Mouse (Mus musculus) forebrain, postnatal 0 days (tissue): ENCODE measurements at regions not wholly inside any gene's neighbourhood (a gene's known extent, or its start where the extent isn't known, plus 50 kb on each side); places are given as distances from the start of the nearest gene placed in this dataset.

Experiments used
- ATAC-seq: fragments of 200-750 bp; cut with Nextera tagmentation; 2 replicates; pipeline ENCODE4 v1.8.0; 2017; ENCODE audit warnings: mild to moderate bottlenecking, moderate library complexity
- DNase-seq: peaks from one replicate; pipeline ENCODE4 v3.0.0-alpha.2; 2015
- H3K27ac ChIP-seq: fragments of 300-500 bp; sonication (generic); 2 replicates; pipeline ENCODE4 v1.5.1; 2014; ENCODE audit warnings: low read depth, mild to moderate bottlenecking, antibody characterized with exemption, low read length, moderate library complexity, mixed read lengths
- H3K27me3 ChIP-seq: fragments of 300-500 bp; sonication (generic); 2 replicates; pipeline ENCODE4 v1.6.1; 2014; ENCODE audit warnings: mild to moderate bottlenecking, low read length, mixed read lengths; ENCODE audit not compliant: insufficient read depth
- H3K36me3 ChIP-seq: fragments of 300-500 bp; sonication (generic); 2 replicates; pipeline ENCODE4 v1.6.1; 2014; ENCODE audit warnings: mild to moderate bottlenecking, moderate library complexity; ENCODE audit not compliant: insufficient read depth
- H3K4me1 ChIP-seq: fragments of 300-500 bp; sonication (generic); 2 replicates; pipeline ENCODE4 v1.6.1; 2014; ENCODE audit warnings: antibody characterized with exemption; ENCODE audit not compliant: insufficient read depth
- H3K4me2 ChIP-seq: fragments of 300-500 bp; sonication (generic); 2 replicates; pipeline ENCODE4 v1.6.1; 2014; ENCODE audit warnings: low read depth, mild to moderate bottlenecking, moderate library complexity
- H3K4me3 ChIP-seq: fragments of 300-500 bp; sonication (generic); 2 replicates; pipeline ENCODE4 v1.5.1; 2014; ENCODE audit warnings: low read depth, low read length, mixed read lengths
- H3K9ac ChIP-seq: fragments of 300-500 bp; sonication (generic); 2 replicates; pipeline ENCODE4 v1.6.1; 2014; ENCODE audit warnings: mild to moderate bottlenecking
- H3K9me3 ChIP-seq: fragments of 300-500 bp; sonication (generic); 2 replicates; pipeline ENCODE4 v1.6.1; 2016; ENCODE audit warnings: low read length
- CTCF ChIP-seq: sonication (generic); IDR thresholded peaks from 2 replicates; pipeline ENCODE4 v1.5.1; 2016; ENCODE audit warnings: antibody characterized with exemption, control low read depth, low read depth
- WGBS: fragments of 180-500 bp; shearing (Covaris S2); extraction: QIAGEN DNeasy Blood & Tissue Kit; methylation state at CpG from one replicate; pipeline ENCODE4 v1.1.7; 2014; 5-methylcytosine and 5-hydroxymethylcytosine counted together

DNA sequence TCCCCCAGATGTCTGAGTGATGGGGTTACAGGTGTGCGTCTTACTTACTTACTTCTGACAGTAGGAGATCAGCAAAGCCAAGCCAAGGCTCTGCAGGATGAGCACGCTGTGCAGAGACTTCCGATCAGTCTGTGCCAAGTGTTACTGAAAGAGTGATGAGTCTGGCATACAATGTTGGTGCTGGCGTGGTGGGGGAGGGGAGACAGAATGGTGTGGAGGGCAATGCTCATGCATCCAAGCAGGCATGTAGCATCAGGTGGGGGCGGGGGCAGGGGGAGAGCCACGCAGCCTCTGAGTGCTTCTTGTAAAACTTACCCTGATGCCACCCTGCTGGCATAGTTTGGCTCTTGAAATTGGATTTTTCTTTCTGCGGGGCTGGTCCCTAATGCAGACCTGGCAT lies 315.8 kb downstream of the Adra2a start:
- Histone ChIP-seq H3K27me3 (no peaks in the 10 kb centered on the region), H3K4me2 (no peak overlapping the region), H3K9ac (no peak overlapping the region), H3K36me3 (no peaks in the 10 kb centered on the region), H3K9me3 (no peaks in the 10 kb centered on the region), H3K4me1 (no peaks in the 10 kb centered on the region), H3K4me3 (no peak overlapping the region), H3K27ac (no peak overlapping the region)
- TF ChIP-seq CTCF = no peak
- DNase-seq (no peak), ATAC-seq (no peak)
- WGBS = 67% methylated on average over 7 of the region's 7 CpGs

DNA sequence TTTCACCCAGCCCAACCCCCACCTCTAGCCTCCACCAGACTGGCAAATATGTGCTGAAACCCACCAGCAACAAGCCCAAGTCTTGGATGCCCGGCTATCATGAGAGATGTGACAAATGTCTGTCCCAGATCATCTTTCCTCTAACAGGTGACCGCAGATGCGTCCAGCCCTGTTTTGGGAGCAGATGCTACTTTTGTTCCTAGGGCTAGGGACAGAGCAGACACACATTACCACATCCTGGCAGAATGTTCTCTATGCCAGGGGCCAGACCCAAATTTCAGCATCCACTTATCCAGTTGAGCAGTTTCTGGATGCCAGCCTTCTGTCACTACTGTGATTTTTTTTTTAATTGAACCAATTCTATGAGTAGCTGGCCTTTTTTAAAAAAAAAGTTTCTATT lies 316.7 kb downstream of the Adra2a start:
- no peak overlapping the region for H3K4me3 ChIP-seq
- H3K9ac ChIP-seq = no peak overlapping the region
- no peak for ATAC-seq
- H3K4me2 ChIP-seq = no peak overlapping the region
- H3K9me3 ChIP-seq = no peaks in the 10 kb centered on the region
- no peak for TF ChIP-seq CTCF
- H3K27me3 ChIP-seq = no peaks in the 10 kb centered on the region
- peak; percentile 3 for DNase-seq
- WGBS = 80% methylated on average over 3 of the region's 3 CpGs
- no peaks in the 10 kb centered on the region for H3K36me3 ChIP-seq
- no peaks in the 10 kb centered on the region for H3K4me1 ChIP-seq
- no peak overlapping the region for H3K27ac ChIP-seq

DNA sequence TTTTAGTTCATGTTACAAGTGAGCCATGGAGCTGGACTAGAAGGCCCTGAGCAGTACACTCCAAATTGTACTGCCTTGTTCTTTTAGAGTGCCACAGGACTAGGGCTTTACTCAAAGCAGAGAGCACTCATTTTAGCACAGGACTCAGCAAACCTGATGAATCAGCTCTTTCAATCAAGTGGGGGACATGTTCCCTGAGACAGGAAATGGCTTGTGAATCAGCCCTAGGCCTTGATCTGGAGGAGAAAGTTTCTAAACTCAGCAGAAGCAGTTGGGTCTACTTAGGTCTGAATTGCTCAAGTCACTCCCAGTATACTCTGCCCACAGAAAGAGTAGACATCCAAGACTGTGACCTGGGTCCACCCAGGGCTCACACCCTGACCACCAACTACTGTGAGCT lies 341.1 kb downstream of the Adra2a start:
- no peak for TF ChIP-seq CTCF

DNA sequence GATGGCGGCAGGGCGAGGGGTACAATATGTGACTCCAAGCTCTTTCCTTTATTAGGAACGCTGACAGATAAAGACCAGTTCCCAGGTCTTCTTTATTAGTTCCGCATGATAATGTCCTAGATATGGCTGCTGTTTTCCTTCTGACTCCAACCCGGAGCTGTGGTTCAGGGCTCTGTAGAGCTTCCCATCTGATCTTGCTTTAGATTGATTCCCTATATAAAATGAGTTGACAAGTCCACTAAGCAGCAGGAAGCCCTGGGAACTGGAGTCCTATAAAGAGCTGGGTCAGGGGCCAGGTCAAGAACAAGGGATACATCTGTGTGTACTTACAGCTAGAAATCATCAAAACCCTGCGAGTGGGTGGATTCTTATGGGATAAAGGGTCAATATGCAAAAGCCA lies 347.5 kb downstream of the Adra2a start:
- H3K36me3 ChIP-seq = no peaks in the 10 kb centered on the region
- WGBS = 78% methylated on average over 6 of the region's 6 CpGs
- TF ChIP-seq CTCF = no peak

More for the DNA sequence above, 341.1 kb downstream of the Adra2a start:
- Histone ChIP-seq H3K4me2 (no peak overlapping the region), H3K27ac (no peak overlapping the region), H3K4me3 (no peak overlapping the region), H3K9me3 (no peaks in the 10 kb centered on the region), H3K36me3 (no peaks in the 10 kb centered on the region), H3K9ac (no peak overlapping the region), H3K27me3 (no peaks in the 10 kb centered on the region), H3K4me1 (no peaks in the 10 kb centered on the region)
- no peak for DNase-seq
- ATAC-seq = no peak

DNA sequence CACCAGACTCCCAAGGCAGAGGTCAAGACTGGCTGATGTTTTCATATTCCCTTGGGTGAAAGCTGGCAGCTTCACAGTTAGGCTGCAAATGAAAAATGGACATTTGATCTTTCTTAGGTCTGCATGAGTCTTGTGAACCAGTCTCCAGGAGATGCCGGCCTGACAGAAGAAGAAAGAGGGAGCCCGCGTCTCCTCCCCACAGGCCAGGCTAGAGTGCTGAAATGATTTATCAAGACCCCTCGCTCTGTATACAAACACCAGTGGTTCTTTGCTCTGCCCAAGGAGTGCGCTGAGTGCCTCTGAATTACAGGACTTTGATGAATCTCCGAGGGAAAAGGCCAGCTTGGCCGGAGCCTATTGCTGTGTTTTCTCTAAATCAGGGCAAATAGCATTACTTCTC lies 355.7 kb downstream of the Adra2a start:
- H3K27ac ChIP-seq = no peak overlapping the region
- no peak for ATAC-seq
- TF ChIP-seq CTCF = no peak
- H3K27me3 ChIP-seq = no peaks in the 10 kb centered on the region
- no peaks in the 10 kb centered on the region for H3K4me1 ChIP-seq
- no peaks in the 10 kb centered on the region for H3K36me3 ChIP-seq
- WGBS = 81% methylated on average over 7 of the region's 7 CpGs
- no peak for DNase-seq
- no peak overlapping the region for H3K4me2 ChIP-seq
- no peaks in the 10 kb centered on the region for H3K9me3 ChIP-seq
- H3K4me3 ChIP-seq = no peak overlapping the region
- no peak overlapping the region for H3K9ac ChIP-seq

More for the DNA sequence above, 347.5 kb downstream of the Adra2a start:
- Histone ChIP-seq H3K27me3 (no peaks in the 10 kb centered on the region), H3K9ac (no peak overlapping the region), H3K9me3 (no peaks in the 10 kb centered on the region), H3K27ac (no peak overlapping the region), H3K4me3 (no peak overlapping the region), H3K4me1 (no peaks in the 10 kb centered on the region), H3K4me2 (no peak overlapping the region)
- DNase-seq (no peak), ATAC-seq (no peak)

DNA sequence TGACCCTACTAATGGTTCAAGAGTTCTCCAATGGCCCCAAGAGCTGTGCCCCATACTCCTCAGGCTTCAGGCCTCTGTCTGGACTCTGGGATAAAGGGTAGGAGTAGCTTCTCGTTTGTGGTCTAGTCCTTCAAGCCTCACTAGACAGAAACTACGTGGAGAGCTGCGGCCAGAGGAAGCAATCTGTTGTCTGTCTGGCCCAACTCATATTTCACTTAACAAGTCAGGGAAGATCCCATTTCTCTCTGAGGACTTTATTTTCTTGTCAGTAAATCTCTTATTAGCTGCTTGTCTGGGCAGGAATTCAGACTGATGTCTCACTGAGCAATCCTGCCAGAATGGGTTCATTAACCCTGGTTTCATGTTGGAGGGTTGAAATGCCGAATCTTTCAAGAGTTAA lies 364.0 kb downstream of the Adra2a start:
- Histone ChIP-seq H3K9ac (no peak overlapping the region), H3K27me3 (no peaks in the 10 kb centered on the region), H3K27ac (no peak overlapping the region), H3K4me2 (no peak overlapping the region), H3K4me3 (no peak overlapping the region), H3K9me3 (no peaks in the 10 kb centered on the region), H3K4me1 (no peaks in the 10 kb centered on the region), H3K36me3 (no peaks in the 10 kb centered on the region)
- 79% methylated on average over 4 of the region's 4 CpGs for WGBS
- ATAC-seq (no peak), DNase-seq (no peak)
- TF ChIP-seq CTCF = no peak

DNA sequence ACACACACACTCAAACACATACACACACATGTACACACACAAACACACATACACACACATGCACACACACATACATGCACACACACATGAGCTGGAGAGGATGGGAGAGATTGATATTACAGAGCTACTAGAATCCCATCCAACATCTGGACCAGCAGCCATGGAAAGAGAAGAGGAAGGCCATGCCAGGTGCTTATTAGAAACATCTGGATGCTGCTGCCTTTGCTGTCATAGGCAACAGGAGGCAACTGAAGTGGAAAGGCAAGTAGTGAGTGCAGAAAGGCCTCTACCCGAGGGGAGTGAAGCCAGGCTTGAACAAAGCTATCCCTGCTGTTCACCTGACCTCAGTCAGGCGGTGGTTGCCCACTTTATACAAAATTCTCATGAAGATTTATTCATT lies 385.1 kb downstream of the Adra2a start:
- no peaks in the 10 kb centered on the region for H3K4me1 ChIP-seq
- H3K9ac ChIP-seq = no peak overlapping the region
- no peak for DNase-seq
- no peak overlapping the region for H3K4me3 ChIP-seq
- H3K36me3 ChIP-seq = no peaks in the 10 kb centered on the region
- no peak for TF ChIP-seq CTCF
- peaks cover 8% of the 10 kb centered on the region; the same call in 1 of the 2 replicates for H3K9me3 ChIP-seq
- H3K27me3 ChIP-seq = no peaks in the 10 kb centered on the region
- no peak overlapping the region for H3K4me2 ChIP-seq
- WGBS = 52% methylated on average over 2 of the region's 2 CpGs
- no peak overlapping the region for H3K27ac ChIP-seq
- no peak for ATAC-seq

DNA sequence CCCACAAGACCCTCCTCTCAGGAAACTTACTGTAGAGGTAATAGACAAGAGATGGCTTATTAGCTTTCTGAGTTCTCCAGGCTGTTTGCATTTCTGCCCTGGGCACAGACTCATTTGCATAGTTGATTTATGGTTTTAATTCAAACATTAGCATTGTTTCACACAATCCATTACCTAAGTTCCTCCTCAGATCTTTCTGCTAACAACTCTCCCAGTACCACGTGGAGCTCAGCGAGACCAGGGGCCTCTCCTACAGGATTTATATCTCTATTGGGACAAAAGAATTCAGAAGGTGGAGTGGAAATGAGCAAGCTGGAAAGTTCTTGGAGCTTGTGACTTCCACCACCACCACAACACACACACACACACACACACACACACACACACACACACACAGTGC lies 396.8 kb downstream of the Adra2a start:
- Histone ChIP-seq H3K4me1 (no peaks in the 10 kb centered on the region), H3K27ac (no peak overlapping the region), H3K4me2 (no peak overlapping the region), H3K36me3 (no peaks in the 10 kb centered on the region), H3K4me3 (no peak overlapping the region), H3K27me3 (no peaks in the 10 kb centered on the region), H3K9ac (no peak overlapping the region), H3K9me3 (no peaks in the 10 kb centered on the region)
- no peak for DNase-seq
- no peak for TF ChIP-seq CTCF
- WGBS = 56% methylated on average over 2 of the region's 2 CpGs
- ATAC-seq = no peak
